Mouse (Mus musculus) E14TG2a.4 (cell line): ENCODE data around the gene 1700061G19Rik.

ENCODE experiments used
- CTCF ChIP-seq: conservative IDR thresholded peaks from 2 replicates; pipeline ENCODE4 v1.5.1; 2014; ENCODE audit warnings: low read length
- NANOG ChIP-seq: IDR thresholded peaks from 2 replicates; pipeline ENCODE4 v1.6.1; 2014; ENCODE audit warnings: borderline replicate concordance, low read length, mixed read lengths

- TF ChIP-seq CTCF: no peak
- no peak for TF ChIP-seq NANOG
Observed at GRCm38 (mm10) chr17:56870287-56870953, 4.9 kb upstream of the 1700061G19Rik start.
